Mouse (Mus musculus) urinary bladder, postnatal 36 days (tissue): ENCODE measurements around the gene Nqo1.

Experiments
- DNase-seq, 2 experiments: peaks; one replicate each; pipeline ENCODE4 v3.0.0; 2022; ENCODE audit warnings: low spot score in 2 of 2, mixed read lengths in 1 of 2

The Nqo1 gene

GRCm38 (mm10) chr8:107405935-107406334 is 2.9 kb upstream of the Nqo1 start:
- no peak for DNase-seq

GRCm38 (mm10) chr8:107404057-107404456 is 1.1 kb upstream of the Nqo1 start:
- DNase-seq: no peak

GRCm38 (mm10) chr8:107401866-107402265 is 1.1 kb downstream of the Nqo1 start:
- DNase-seq: no peak

GRCm38 (mm10) chr8:107399495-107399894 is 3.5 kb downstream of the Nqo1 start:
- no peak for DNase-seq

GRCm38 (mm10) chr8:107397665-107398064 is 5.3 kb downstream of the Nqo1 start:
- DNase-seq: no peak

GRCm38 (mm10) chr8:107396106-107396670 is 6.8 kb downstream of the Nqo1 start:
- no peak for DNase-seq

- DNase-seq: no peak
Measured at GRCm38 (mm10) chr8:107395397-107395796, 7.6 kb downstream of the Nqo1 start.

- no peak for DNase-seq
Measured at GRCm38 (mm10) chr8:107391136-107391516, 11.9 kb downstream of the Nqo1 start.

- DNase-seq: no peak
Measured at GRCm38 (mm10) chr8:107390476-107391135, 12.4 kb downstream of the Nqo1 start.

- DNase-seq: peak in 1 of 2 experiments; percentile 58
Measured at GRCm38 (mm10) chr8:107389557-107389956, 13.4 kb downstream of the Nqo1 start.

GRCm38 (mm10) chr8:107387861-107388260 is 15.1 kb downstream of the Nqo1 start:
- peak in 1 of 2 experiments; percentile 28 for DNase-seq

- DNase-seq: no peak
Measured at GRCm38 (mm10) chr8:107386642-107387041, 16.4 kb downstream of the Nqo1 start.

- DNase-seq: no peak
Measured at GRCm38 (mm10) chr8:107386171-107386570, 16.8 kb downstream of the Nqo1 start.

GRCm38 (mm10) chr8:107385063-107385462 is 17.9 kb downstream of the Nqo1 start:
- DNase-seq: no peak

GRCm38 (mm10) chr8:107384651-107385050 is 18.4 kb downstream of the Nqo1 start:
- no peak for DNase-seq

GRCm38 (mm10) chr8:107382898-107383297 is 20.1 kb downstream of the Nqo1 start:
- DNase-seq: no peak

- DNase-seq: no peak
Measured at GRCm38 (mm10) chr8:107381666-107382065, 21.3 kb downstream of the Nqo1 start.

- no peak for DNase-seq
Measured at GRCm38 (mm10) chr8:107380734-107381133, 22.3 kb downstream of the Nqo1 start.

- DNase-seq: no peak
Measured at GRCm38 (mm10) chr8:107377346-107377745, 25.7 kb downstream of the Nqo1 start.

- DNase-seq: no peak
Measured at GRCm38 (mm10) chr8:107370311-107370710, 32.7 kb downstream of the Nqo1 start.
